Mouse (Mus musculus) E14TG2a.4 (cell line): ENCODE results near the gene B3gnt5.

Experiments used
- CTCF ChIP-seq: conservative IDR thresholded peaks from 2 replicates; pipeline ENCODE4 v1.5.1; 2014; ENCODE audit warnings: low read length
- POU5F1 ChIP-seq: IDR thresholded peaks from 2 replicates; pipeline ENCODE4 v1.6.1; 2014; ENCODE audit warnings: low read length, borderline replicate concordance

GRCm38 (mm10) chr16:19768046-19768445 is 8.0 kb downstream of the B3gnt5 start:
- TF ChIP-seq POU5F1 = no peak
- TF ChIP-seq CTCF = no peak
